Comparison of ENCODE assay signal across 10 mouse cellular contexts in genomic region chr9:114562919-114563751, GRCm38 (mm10). TPM values are rescaled to one million over a fixed set of nuclear protein-coding genes. Genes with fewer than 3 reads are reported as not detected.
DNase-seq lines count a peak whose midpoint lies in the region; ATAC-seq lines count a peak whose summit lies in the region.
"Had no signal": no experiment of that assay in that cellular context is flagged by ENCODE, and none has a peak within 500 bp of the region (broad histone marks: within the 10 kb centered on the region; RNA-seq: fewer than 3 reads in every experiment).

No protein-coding gene starts in this region.

- peak overlapping the region; percentile 84 for H3K9ac ChIP-seq in heart, embryonic 11.5 days (ENCODE audit: low read depth, low read length)
- peak overlapping the region; percentile 73 for H3K9ac ChIP-seq in embryonic facial prominence, embryonic 13.5 days

- H3K4me3 ChIP-seq in heart, embryonic 11.5 days (ENCODE audit: low read depth, low read length): peak overlapping the region; percentile 67
- H3K4me3 ChIP-seq in embryonic facial prominence, embryonic 13.5 days: peak overlapping the region; percentile 64

- DNase-seq in heart, postnatal 4 days: no peak
- peak; percentile 25 for DNase-seq in CD4-positive helper T cell, adult 2 months (ENCODE audit: low read depth, low spot score)
- peak; percentile 29 to 40 for DNase-seq in kidney, postnatal 25 days
- DNase-seq in naive thymus-derived CD4-positive, alpha-beta T cell, adult 2 months (ENCODE audit: low read depth): peak; percentile 37
- no peak for DNase-seq in cerebellum, adult 11 months
- no peak for DNase-seq in gastrocnemius, postnatal 36 days

- no peak for ATAC-seq in heart, embryonic 11.5 days (replicated peaks; ENCODE audit: insufficient number of reproducible peaks, low FRiP score, low TSS enrichment)
- ATAC-seq in embryonic facial prominence, embryonic 13.5 days (ENCODE audit: insufficient number of reproducible peaks, insufficient read depth, low FRiP score, low TSS enrichment, low read depth): no peak

- peak overlapping the region; percentile 84 for H3K4me2 ChIP-seq in heart, embryonic 11.5 days
- H3K4me2 ChIP-seq in embryonic facial prominence, embryonic 13.5 days: peak overlapping the region; percentile 95

- peak overlapping the region; percentile 82 for H3K27ac ChIP-seq in heart, embryonic 11.5 days (ENCODE audit: low read depth, low read length)
- 0 out of 2 replicates have a peak overlapping the region, but pooled peaks have one; percentile 33 for H3K27ac ChIP-seq in embryonic facial prominence, embryonic 13.5 days

- H3K4me1 ChIP-seq in heart, embryonic 11.5 days (ENCODE audit: control insufficient read depth, insufficient read depth, low read length): peaks cover 6% of the 10 kb centered on the region
- peaks cover 39% of the 10 kb centered on the region for H3K4me1 ChIP-seq in embryonic facial prominence, embryonic 13.5 days

- H3K27me3 ChIP-seq in heart, embryonic 11.5 days (ENCODE audit: control insufficient read depth, insufficient read depth, low read length): peaks cover 17% of the 10 kb centered on the region; the same call in 1 of the 2 replicates
- peaks cover 50% of the 10 kb centered on the region for H3K27me3 ChIP-seq in embryonic facial prominence, embryonic 13.5 days

- intact Hi-C loops in gastrocnemius, postnatal 36 days (cut with DNase I): no loop called here

- no peaks in the 10 kb centered on the region for H3K36me3 ChIP-seq in heart, embryonic 11.5 days (ENCODE audit: control insufficient read depth, insufficient read depth, low read length)
- no peaks in the 10 kb centered on the region for H3K36me3 ChIP-seq in embryonic facial prominence, embryonic 13.5 days
- H3K36me3 ChIP-seq: G1E had no signal

- 0% methylated on average over 94 of the region's 122 CpGs for WGBS in heart, embryonic 11.5 days (ENCODE audit: insufficient replicate concordance)
- WGBS in embryonic facial prominence, embryonic 13.5 days: under 1% methylated on average over 99 of the region's 122 CpGs

- no peaks in the 10 kb centered on the region for H3K9me3 ChIP-seq in heart, embryonic 11.5 days (replicated peaks; ENCODE audit: control insufficient read depth, low read length)
- no peaks in the 10 kb centered on the region for H3K9me3 ChIP-seq in embryonic facial prominence, embryonic 13.5 days

RNA-seq across cellular contexts. Expression of gene Trim71, which starts 1.0 kb away (rescaled TPM):
- polyA plus RNA-seq in heart, embryonic 11.5 days (2014; fragmentation: Nextera tagmentation; extraction: Ambion mirVana): 1.00 and 1.1 TPM in 2 replicates
- not detected for total RNA-seq in heart, postnatal 4 days (2021)
- polyA plus RNA-seq in embryonic facial prominence, embryonic 13.5 days (2015; fragmentation: Nextera tagmentation; extraction: Ambion mirVana): 0.39 and 0.46 TPM in 2 replicates
- not detected for total RNA-seq in gastrocnemius, postnatal 36 days (2021)
- polyA plus RNA-seq: G1E had no signal

RNA-seq across cellular contexts. Expression of gene C130032M10Rik, which starts 47.6 kb away (rescaled TPM):
- polyA plus RNA-seq in heart, embryonic 11.5 days (2014; fragmentation: Nextera tagmentation; extraction: Ambion mirVana): 0.54 and 0.90 TPM in 2 replicates
- total RNA-seq in heart, postnatal 4 days (2021): not detected
- 0.59 and 0.60 TPM in 2 replicates for polyA plus RNA-seq in embryonic facial prominence, embryonic 13.5 days (2015; fragmentation: Nextera tagmentation; extraction: Ambion mirVana)
- not detected for total RNA-seq in gastrocnemius, postnatal 36 days (2021)
- total RNA-seq: G1E; layer of hippocampus, postnatal 36 days had no signal
- polyA plus RNA-seq: G1E had no signal

RNA-seq across cellular contexts. Expression of gene Ccr4, which starts 58.4 kb away (rescaled TPM):
- not detected in 2 replicates for polyA plus RNA-seq in heart, embryonic 11.5 days (2014; fragmentation: Nextera tagmentation; extraction: Ambion mirVana)
- total RNA-seq in heart, postnatal 4 days (2021): not detected
- polyA plus RNA-seq in embryonic facial prominence, embryonic 13.5 days (2015; fragmentation: Nextera tagmentation; extraction: Ambion mirVana): 0.14 and 0.56 TPM in 2 replicates
- not detected for total RNA-seq in gastrocnemius, postnatal 36 days (2021)
- total RNA-seq: G1E; layer of hippocampus, postnatal 36 days had no signal
- polyA plus RNA-seq: G1E had no signal

Comparison
In these comparisons a context has a peak if more than half of its experiments do, and no peak if none do; other contexts are left out.
1. DNase-seq: peak in CD4-positive helper T cell, adult 2 months (single experiment), kidney, postnatal 25 days (2 of 2) and naive thymus-derived CD4-positive, alpha-beta T cell, adult 2 months (single experiment); none in heart, postnatal 4 days (single experiment), cerebellum, adult 11 months (single experiment) and gastrocnemius, postnatal 36 days (0 of 2).